Mouse (Mus musculus) C2C12 (cell line): ENCODE measurements around the gene Ing1.

Experiments
- CEBPB ChIP-seq: IDR thresholded peaks from one replicate; pipeline ENCODE4 v1.6.1; 2011; ENCODE audit warnings: low read depth, mild to moderate bottlenecking, control low read depth, moderate library complexity
- CTCF ChIP-seq: IDR thresholded peaks from one replicate; pipeline ENCODE4 v1.5.1; 2011; ENCODE audit not compliant: control insufficient read depth, insufficient read depth, insufficient read length
- FOSL1 ChIP-seq: IDR thresholded peaks from one replicate; pipeline ENCODE4 v1.8.0; 2011; ENCODE audit warnings: mild to moderate bottlenecking, low read length; ENCODE audit not compliant: poor library complexity, insufficient read depth, severe bottlenecking
- MAX ChIP-seq: IDR thresholded peaks from one replicate; pipeline ENCODE4 v1.6.1; 2011; ENCODE audit warnings: mild to moderate bottlenecking, control low read depth
- MYOD1 ChIP-seq: IDR thresholded peaks from one replicate; pipeline ENCODE4 v1.6.1; 2011; ENCODE audit warnings: low read depth; ENCODE audit not compliant: control insufficient read depth, insufficient read length
- MYOG ChIP-seq: IDR thresholded peaks from one replicate; pipeline ENCODE4 v1.6.1; 2011; ENCODE audit not compliant: control insufficient read depth, insufficient read length; ENCODE audit errors: extremely low read depth
- USF1 ChIP-seq: IDR thresholded peaks from one replicate; pipeline ENCODE4 v1.6.1; 2011; ENCODE audit warnings: low read depth, mild to moderate bottlenecking, control low read depth, moderate library complexity

DNA sequence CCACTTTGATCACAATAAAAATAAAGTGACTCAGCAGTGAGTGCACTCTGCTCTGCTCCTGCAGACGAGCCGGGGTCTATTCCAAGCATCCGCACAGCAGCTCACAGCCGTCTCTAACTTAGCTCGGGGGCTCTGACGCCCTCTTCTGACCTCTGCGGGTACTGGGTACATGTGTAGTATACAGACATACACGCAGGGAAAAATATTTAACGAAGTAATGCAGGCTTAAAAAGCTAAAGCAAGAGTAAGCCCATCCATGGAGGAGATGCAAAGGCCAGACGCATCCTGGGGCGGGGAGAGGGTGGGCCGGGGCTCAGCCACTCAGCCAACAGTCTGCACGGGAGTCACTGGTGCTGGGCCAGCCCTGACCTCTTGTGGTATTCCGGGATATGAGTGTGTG, 49.3 kb upstream of the Ing1 start:
- TF ChIP-seq CTCF (no peak), USF1 (no peak), CEBPB (no peak), MAX (no peak), MYOD1 (no peak), MYOG (no peak), FOSL1 (no peak)
